Mouse (Mus musculus) G1E-ER4 (cell line): ENCODE results near the gene Smlr1. TPM values are rescaled to one million over a fixed set of nuclear protein-coding genes. Genes with fewer than 3 reads are reported as not detected.

ENCODE experiments used
- GATA1 ChIP-seq: IDR thresholded peaks from one replicate; pipeline ENCODE4 v1.8.0; 2012; ENCODE audit warnings: low read length, inconsistent platforms
- polyA plus RNA-seq: library from polyadenylated mRNA; stranded (reverse); fragments of >175 nt; gene quantifications from 2 replicates; pipeline ENCODE4 v1.2.3, GENCODE M21; 2012

Gene Smlr1
- polyA plus RNA-seq, 1 experiment = not detected

DNA sequence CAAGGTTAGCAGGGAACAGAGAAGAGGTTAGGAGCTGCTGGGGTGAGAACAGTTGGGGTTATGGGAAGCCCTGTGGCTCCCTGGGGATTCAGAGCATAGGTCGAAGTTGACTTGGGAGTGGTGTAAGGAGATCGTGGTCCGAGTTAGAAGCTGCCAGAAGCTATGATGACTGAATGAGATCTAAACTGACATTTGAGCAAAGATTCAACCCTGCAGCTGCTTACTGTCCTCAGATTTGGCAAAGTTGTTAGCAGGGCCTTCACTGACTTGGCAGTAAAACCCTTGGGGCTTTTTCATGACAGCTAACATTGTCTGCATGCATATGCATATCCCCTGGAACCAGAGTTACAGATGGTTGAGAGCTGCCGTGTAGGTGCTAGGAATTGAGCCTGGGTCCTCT lies 9.9 kb downstream of the Smlr1 start:
- no peak for TF ChIP-seq GATA1

GRCm38 (mm10) chr10:25523727-25524126 lies 12.3 kb downstream of the Smlr1 start:
- no peak for TF ChIP-seq GATA1

- TF ChIP-seq GATA1 = no peak
Observed at GRCm38 (mm10) chr10:25520428-25520827, 15.6 kb downstream of the Smlr1 start.

- TF ChIP-seq GATA1 = no peak
Observed at GRCm38 (mm10) chr10:25519954-25520353, 16.1 kb downstream of the Smlr1 start.

DNA sequence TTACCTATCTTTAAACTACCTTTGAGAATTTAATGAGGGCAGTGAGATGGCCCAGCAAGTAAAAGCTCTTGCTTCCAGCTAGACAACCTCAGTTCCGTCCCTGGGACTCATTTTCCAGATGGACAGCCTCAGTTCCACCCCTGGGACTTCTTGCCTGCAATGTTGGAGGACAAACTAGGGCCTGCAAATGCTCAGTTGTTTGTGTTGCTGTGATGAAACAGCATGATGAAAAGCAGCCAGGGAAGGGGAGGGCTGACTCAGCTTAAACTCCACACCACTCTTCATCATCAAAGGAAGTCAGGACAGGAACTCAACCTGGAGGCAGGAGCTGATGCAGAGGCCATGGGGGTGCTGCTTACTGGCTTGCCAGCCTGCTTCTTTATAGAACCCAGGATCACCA lies 22.2 kb downstream of the Smlr1 start:
- TF ChIP-seq GATA1 = no peak

GRCm38 (mm10) chr10:25503250-25503649 lies 32.8 kb downstream of the Smlr1 start:
- no peak for TF ChIP-seq GATA1

GRCm38 (mm10) chr10:25499323-25500071 lies 36.6 kb downstream of the Smlr1 start:
- no peak for TF ChIP-seq GATA1

DNA sequence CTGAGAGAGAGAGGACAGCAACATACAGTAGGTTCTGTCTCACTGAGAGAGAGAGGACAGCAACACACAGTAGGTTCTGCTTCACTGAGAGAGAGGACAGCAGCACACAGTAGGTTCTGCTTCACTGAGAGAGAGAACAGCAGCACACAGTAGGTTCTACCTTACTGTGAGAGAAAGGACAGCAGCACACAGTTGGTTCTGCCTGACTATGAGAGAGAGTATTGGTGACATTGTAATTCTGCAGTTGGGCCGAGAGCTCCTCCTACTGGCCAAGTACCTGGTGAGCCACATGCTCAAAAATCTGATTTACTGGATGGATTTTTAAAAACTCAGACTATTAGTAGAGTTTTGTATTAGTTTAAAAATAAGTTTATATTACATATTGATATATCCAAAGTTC lies 47.6 kb downstream of the Smlr1 start:
- TF ChIP-seq GATA1 = no peak

DNA sequence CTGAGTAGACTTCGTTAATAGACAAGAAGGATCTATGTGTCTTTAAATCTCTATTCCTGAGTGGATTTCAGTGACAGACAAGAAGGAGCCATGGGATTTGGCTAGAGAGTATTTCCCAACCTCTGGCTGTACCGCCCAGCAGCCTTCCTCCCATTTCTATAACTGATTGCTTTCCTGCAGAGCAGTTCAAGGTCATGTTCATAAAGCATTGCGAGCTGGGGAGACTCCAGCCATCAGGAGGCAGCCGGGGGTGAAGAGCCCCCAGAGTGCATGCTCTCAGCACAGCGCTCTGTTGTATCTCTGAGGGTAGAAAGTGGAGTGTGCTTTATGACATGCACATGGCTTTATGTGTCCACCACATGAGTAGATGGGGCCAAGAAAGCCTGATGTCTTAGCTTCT lies 53.3 kb downstream of the Smlr1 start:
- TF ChIP-seq GATA1 = no peak

- TF ChIP-seq GATA1 = no peak
Observed at GRCm38 (mm10) chr10:25479716-25480115, 56.4 kb downstream of the Smlr1 start.

Other genes with a start within 250 kb of the Smlr1 start
- gene Akap7, start 228.4 kb downstream of the Smlr1 start, polyA plus RNA-seq = not detected in 2 replicates
- not detected in 2 replicates for gene Epb41l2, start 176.5 kb downstream of the Smlr1 start, polyA plus RNA-seq